Mouse (Mus musculus) layer of hippocampus, postnatal 14 days (tissue): Measurements from ENCODE around the gene Prorsd1. TPM values are rescaled to one million over a fixed set of nuclear protein-coding genes. Genes with fewer than 3 reads are reported as not detected.

Source experiments
- DNase-seq, 2 experiments: peaks; one replicate each; pipeline ENCODE4 v3.0.0; 2021 to 2022; ENCODE audit warnings: low spot score in 2 of 2, mixed read lengths in 1 of 2
- total RNA-seq, 2 experiments: library from RNA; stranded (reverse); gene quantifications; 2 replicates each; pipeline ENCODE4 v1.2.3; 2021

Gene Prorsd1
- total RNA-seq, 2 experiments from 2014 or later, result 4.7 TPM

GRCm38 (mm10) chr11:29504899-29505625, 9.8 kb downstream of the Prorsd1 start:
- DNase-seq, result no peak

- no peak for DNase-seq
These were observed 10.6 kb downstream of the Prorsd1 start for GRCm38 (mm10) chr11:29503948-29504893.

GRCm38 (mm10) chr11:29496962-29497361, 17.9 kb downstream of the Prorsd1 start:
- no peak for DNase-seq

- no peak for DNase-seq
These were observed 21.7 kb downstream of the Prorsd1 start for GRCm38 (mm10) chr11:29493135-29493534.

GRCm38 (mm10) chr11:29474676-29475075, 40.2 kb downstream of the Prorsd1 start:
- DNase-seq, result no peak

Other genes starting within 250 kb of the Prorsd1 start
- gene Ccdc88a, start 141.4 kb downstream of the Prorsd1 start, total RNA-seq, result 10 to 100 TPM; 72.8 to 76.6 TPM
- gene Mtif2, start 11.4 kb upstream of the Prorsd1 start, total RNA-seq, result 10 to 100 TPM; 37.7 to 41.7 TPM
- under 1 TPM in 1 of 2 experiments, not detected in 1; 0.37 TPM for gene Clhc1, start 32.9 kb upstream of the Prorsd1 start, total RNA-seq
- 100 to 1,000 TPM; 439 to 442 TPM for gene Rps27a, start 33.1 kb upstream of the Prorsd1 start, total RNA-seq
- gene Rtn4, start 177.9 kb upstream of the Prorsd1 start, total RNA-seq, result 100 to 1,000 TPM; 489 to 496 TPM